Mouse (Mus musculus): ENCODE data around the gene Bcor. TPM values are rescaled to one million over a fixed set of nuclear protein-coding genes. Genes with fewer than 3 reads are reported as not detected.

Bcor gene
- polyA plus RNA-seq, 1 experiment from 2014 or later, result 4.0 TPM

- Histone ChIP-seq H3K4me2 (ENCODE audit: low read depth, low read length) (peak overlapping the region; percentile 93), H3K9ac (replicated peaks) (peak overlapping the region; percentile 75), H3K27me3 (ENCODE audit: insufficient read depth, low read length) (peaks cover 44% of the 10 kb centered on the region), H3K9me3 (ENCODE audit: low read length) (no peaks in the 10 kb centered on the region), H3K4me3 (ENCODE audit: low read depth, low read length) (peak overlapping the region; percentile 77), H3K36me3 (replicated peaks; ENCODE audit: insufficient read depth, low read length) (no peaks in the 10 kb centered on the region), H3K4me1 (ENCODE audit: insufficient read depth) (peaks cover 8% of the 10 kb centered on the region), H3K27ac (ENCODE audit: low read depth) (peak overlapping the region; percentile 73)
- TF ChIP-seq CTCF (IDR thresholded peaks at IDR 0.05; ENCODE audit: low read depth), result no peak
- TF ChIP-seq EP300 (IDR thresholded peaks at IDR 0.05; ENCODE audit: low read depth), result no peak
- WGBS (ENCODE audit: insufficient replicate concordance), result 4% methylated on average over 21 of the region's 27 CpGs
- 0 out of 2 replicates have a peak, but pooled peaks have one; percentile 8 for ATAC-seq
- no peak for DNase-seq
These were observed 81.2 kb downstream of the Bcor start for GRCm38 (mm10) chrX:12079059-12079308.

- Histone ChIP-seq H3K4me1 (ENCODE audit: insufficient read depth) (peaks cover 8% of the 10 kb centered on the region), H3K4me3 (ENCODE audit: low read depth, low read length) (peak overlapping the region; percentile 77), H3K27me3 (ENCODE audit: insufficient read depth, low read length) (peaks cover 39% of the 10 kb centered on the region), H3K9ac (replicated peaks) (peak overlapping the region; percentile 75), H3K27ac (ENCODE audit: low read depth) (peak overlapping the region; percentile 73), H3K9me3 (ENCODE audit: low read length) (no peaks in the 10 kb centered on the region), H3K4me2 (ENCODE audit: low read depth, low read length) (peak overlapping the region; percentile 93), H3K36me3 (replicated peaks; ENCODE audit: insufficient read depth, low read length) (no peaks in the 10 kb centered on the region)
- TF ChIP-seq CTCF (IDR thresholded peaks at IDR 0.05; ENCODE audit: low read depth), result no peak
- TF ChIP-seq EP300 (IDR thresholded peaks at IDR 0.05; ENCODE audit: low read depth), result no peak
- ATAC-seq, result peak; percentile 7; the same call in 1 of the 2 replicates
- 3% methylated on average over 70 of the region's 73 CpGs for whole genome bisulfite sequencing (ENCODE audit: insufficient replicate concordance)
- DNase-seq, result peak; percentile 52
These were observed 81.7 kb downstream of the Bcor start for GRCm38 (mm10) chrX:12078195-12079058.

- 5% methylated on average over 22 of the region's 22 CpGs for WGBS (ENCODE audit: insufficient replicate concordance)
- Histone ChIP-seq H3K4me1 (ENCODE audit: insufficient read depth) (peaks cover 12% of the 10 kb centered on the region), H3K9ac (replicated peaks) (peak overlapping the region; percentile 75), H3K36me3 (replicated peaks; ENCODE audit: insufficient read depth, low read length) (no peaks in the 10 kb centered on the region), H3K27me3 (ENCODE audit: insufficient read depth, low read length) (peaks cover 35% of the 10 kb centered on the region), H3K27ac (ENCODE audit: low read depth) (no peak overlapping the region), H3K4me2 (ENCODE audit: low read depth, low read length) (peak overlapping the region; percentile 93), H3K9me3 (ENCODE audit: low read length) (no peaks in the 10 kb centered on the region), H3K4me3 (ENCODE audit: low read depth, low read length) (peak overlapping the region; percentile 77)
- DNase-seq (no peak), ATAC-seq (no peak)
- TF ChIP-seq CTCF (IDR thresholded peaks at IDR 0.05; ENCODE audit: low read depth) (no peak), EP300 (IDR thresholded peaks at IDR 0.05; ENCODE audit: low read depth) (no peak)
These were observed 82.6 kb downstream of the Bcor start for GRCm38 (mm10) chrX:12077601-12077980.

GRCm38 (mm10) chrX:12076763-12077600 is 83.2 kb downstream of the Bcor start:
- no peaks in the 10 kb centered on the region for H3K9me3 ChIP-seq (ENCODE audit: low read length)
- H3K36me3 ChIP-seq (replicated peaks; ENCODE audit: insufficient read depth, low read length), result no peaks in the 10 kb centered on the region
- peak overlapping the region; percentile 93 for H3K4me2 ChIP-seq (ENCODE audit: low read depth, low read length)
- peaks cover 35% of the 10 kb centered on the region for H3K27me3 ChIP-seq (ENCODE audit: insufficient read depth, low read length)
- DNase-seq, result peak; percentile 60
- peak; percentile 40 for ATAC-seq
- no peak for TF ChIP-seq EP300 (IDR thresholded peaks at IDR 0.05; ENCODE audit: low read depth)
- TF ChIP-seq CTCF (IDR thresholded peaks at IDR 0.05; ENCODE audit: low read depth), result no peak
- no peak overlapping the region for H3K27ac ChIP-seq (ENCODE audit: low read depth)
- 2% methylated on average over 50 of the region's 58 CpGs for WGBS (ENCODE audit: insufficient replicate concordance)
- H3K4me1 ChIP-seq (ENCODE audit: insufficient read depth), result peaks cover 15% of the 10 kb centered on the region
- peak overlapping the region; percentile 77 for H3K4me3 ChIP-seq (ENCODE audit: low read depth, low read length)
- peak overlapping the region; percentile 75 for H3K9ac ChIP-seq (replicated peaks)

GRCm38 (mm10) chrX:12072721-12073120 is 87.4 kb downstream of the Bcor start:
- TF ChIP-seq CTCF (IDR thresholded peaks at IDR 0.05; ENCODE audit: low read depth) (no peak), EP300 (IDR thresholded peaks at IDR 0.05; ENCODE audit: low read depth) (no peak)
- no peak overlapping the region for H3K4me2 ChIP-seq (ENCODE audit: low read depth, low read length)
- H3K36me3 ChIP-seq (replicated peaks; ENCODE audit: insufficient read depth, low read length), result no peaks in the 10 kb centered on the region
- H3K4me1 ChIP-seq (ENCODE audit: insufficient read depth), result peaks cover 17% of the 10 kb centered on the region
- H3K27me3 ChIP-seq (ENCODE audit: insufficient read depth, low read length), result peaks cover 20% of the 10 kb centered on the region; the same call in 1 of the 2 replicates
- DNase-seq (no peak), ATAC-seq (no peak)
- 46% methylated on average over 6 of the region's 6 CpGs for WGBS (ENCODE audit: insufficient replicate concordance)
- no peaks in the 10 kb centered on the region for H3K9me3 ChIP-seq (ENCODE audit: low read length)
- no peak overlapping the region for H3K9ac ChIP-seq (replicated peaks)
- no peak overlapping the region for H3K4me3 ChIP-seq (ENCODE audit: low read depth, low read length)
- H3K27ac ChIP-seq (ENCODE audit: low read depth), result no peak overlapping the region

Data from liver, postnatal 0 days (tissue).